Mouse (Mus musculus) lung, embryonic 14.5 days (tissue): ENCODE results near the gene 6030468B19Rik. TPM values are rescaled to one million over a fixed set of nuclear protein-coding genes. Genes with fewer than 3 reads are reported as not detected.
"Not testable (repeated sequence)": the region's sequence is repeated elsewhere in the genome, so short reads cannot be mapped to it uniquely, and the experiment has no call there.

Experiments used
- ATAC-seq: fragments of 200-750 bp; cut with Nextera tagmentation; 2 replicates; pipeline ENCODE4 v1.8.0; 2017; ENCODE audit warnings: mild to moderate bottlenecking, moderate TSS enrichment, moderate library complexity; ENCODE audit not compliant: insufficient read depth
- DNase-seq: peaks from one replicate; pipeline ENCODE4 v3.0.0-alpha.2; 2015
- H3K27ac ChIP-seq: fragments of 300-500 bp; sonication (generic); 2 replicates; pipeline ENCODE4 v1.5.1; 2014; ENCODE audit warnings: low read depth, mild to moderate bottlenecking, moderate library complexity
- H3K27me3 ChIP-seq: fragments of 300-500 bp; sonication (generic); 2 replicates; pipeline ENCODE4 v1.6.1; 2014; ENCODE audit warnings: low read length, control low read depth; ENCODE audit not compliant: insufficient read depth
- H3K36me3 ChIP-seq: fragments of 300-500 bp; sonication (generic); 2 replicates; pipeline ENCODE4 v1.6.1; 2014; ENCODE audit warnings: control low read depth; ENCODE audit not compliant: insufficient read depth
- H3K4me1 ChIP-seq: fragments of 300-500 bp; sonication (generic); 2 replicates; pipeline ENCODE4 v1.6.1; 2014; ENCODE audit warnings: antibody characterized with exemption, control low read depth; ENCODE audit not compliant: insufficient read depth
- H3K4me2 ChIP-seq: fragments of 300-500 bp; sonication (generic); 2 replicates; pipeline ENCODE4 v1.6.1; 2014; ENCODE audit warnings: mild to moderate bottlenecking
- H3K4me3 ChIP-seq: fragments of 300-500 bp; sonication (generic); 2 replicates; pipeline ENCODE4 v1.5.1; 2014; ENCODE audit warnings: low read depth, low read length
- H3K9ac ChIP-seq: fragments of 300-500 bp; sonication (generic); 2 replicates; pipeline ENCODE4 v1.6.1; 2014
- H3K9me3 ChIP-seq: fragments of 300-500 bp; sonication (generic); 2 replicates; pipeline ENCODE4 v1.6.1; 2016; ENCODE audit warnings: low read depth, low read length, control low read depth
- CTCF ChIP-seq: IDR thresholded peaks from 2 replicates; pipeline ENCODE4 v1.5.1; 2016; ENCODE audit warnings: antibody characterized with exemption, low read depth
- WGBS: fragments of 180-500 bp; shearing (Covaris S2); extraction: QIAGEN DNeasy Blood & Tissue Kit; methylation state at CpG from one replicate; pipeline ENCODE4 v1.1.7; 2014; 5-methylcytosine and 5-hydroxymethylcytosine counted together
- polyA plus RNA-seq: library from polyadenylated mRNA; unstranded; fragments of >200 nt; fragmentation: Nextera tagmentation; extraction: Ambion mirVana; gene quantifications from 2 replicates; pipeline ENCODE4 v1.2.1, GENCODE M21; 2014

Gene 6030468B19Rik
- polyA plus RNA-seq, 1 experiment from 2014 or later, result 0.22 TPM

- H3K9ac ChIP-seq, result no peak overlapping the region
- H3K27ac ChIP-seq, result no peak overlapping the region
- H3K36me3 ChIP-seq, result peaks cover 78% of the 10 kb centered on the region
- 88% methylated on average over 6 of the region's 6 CpGs for WGBS
- ATAC-seq, result no peak
- DNase-seq, result no peak
- no peaks in the 10 kb centered on the region for H3K9me3 ChIP-seq
- no peak for TF ChIP-seq CTCF
- no peaks in the 10 kb centered on the region for H3K27me3 ChIP-seq
- H3K4me3 ChIP-seq, result no peak overlapping the region
- peaks cover 5% of the 10 kb centered on the region; the same call in 1 of the 2 replicates for H3K4me1 ChIP-seq
- H3K4me2 ChIP-seq, result no peak overlapping the region
Measured at GRCm38 (mm10) chr11:117814704-117815366, 17.4 kb downstream of the 6030468B19Rik start.

DNA sequence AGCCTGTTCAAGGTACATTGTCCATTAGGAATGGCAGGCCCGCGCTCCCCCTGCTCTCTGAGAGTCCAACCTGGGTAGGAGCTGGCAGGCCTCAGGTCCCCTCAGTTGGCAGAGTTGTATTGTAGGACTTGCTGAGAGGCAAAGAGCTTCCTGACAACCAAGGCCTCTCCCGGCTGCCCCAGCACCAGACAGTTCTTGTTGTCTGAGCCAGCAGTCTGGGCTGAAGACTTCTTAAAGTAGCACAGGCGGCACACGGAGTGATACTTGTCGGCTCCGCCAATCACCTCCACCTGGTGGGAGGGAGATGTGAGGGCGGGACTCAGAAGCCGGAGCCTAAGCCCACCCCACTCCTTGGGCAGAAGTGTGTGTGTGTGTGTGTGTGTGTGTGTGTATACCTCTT, 18.4 kb downstream of the 6030468B19Rik start:
- not testable (repeated sequence) for H3K27me3 ChIP-seq, DNase-seq, H3K27ac ChIP-seq, H3K4me3 ChIP-seq, H3K9me3 ChIP-seq, ATAC-seq, H3K4me1 ChIP-seq, H3K9ac ChIP-seq, H3K4me2 ChIP-seq
- WGBS, result 53% methylated on average over 9 of the region's 9 CpGs
- peaks cover 88% of the 10 kb centered on the region for H3K36me3 ChIP-seq

GRCm38 (mm10) chr11:117816389-117816996, 19.0 kb downstream of the 6030468B19Rik start:
- Histone ChIP-seq H3K9me3 (no peaks in the 10 kb centered on the region), H3K9ac (no peak overlapping the region), H3K36me3 (peaks cover 95% of the 10 kb centered on the region), H3K4me3 (no peak overlapping the region), H3K27me3 (no peaks in the 10 kb centered on the region), H3K27ac (no peak overlapping the region), H3K4me1 (no peaks in the 10 kb centered on the region), H3K4me2 (no peak overlapping the region)
- WGBS, result 83% methylated on average over 13 of the region's 13 CpGs
- DNase-seq, result no peak
- ATAC-seq, result 0 out of 2 replicates have a peak, but pooled peaks have one; percentile 6
- no peak for TF ChIP-seq CTCF

GRCm38 (mm10) chr11:117819095-117819494, 21.6 kb downstream of the 6030468B19Rik start:
- TF ChIP-seq CTCF, result no peak
- Histone ChIP-seq H3K27me3 (no peaks in the 10 kb centered on the region), H3K36me3 (peaks cover 93% of the 10 kb centered on the region), H3K9me3 (no peaks in the 10 kb centered on the region), H3K27ac (no peak overlapping the region; the same call in 1 of the 2 replicates), H3K4me2 (no peak overlapping the region), H3K4me1 (peaks cover 2% of the 10 kb centered on the region; the same call in 1 of the 2 replicates), H3K9ac (no peak overlapping the region), H3K4me3 (no peak overlapping the region)
- ATAC-seq (no peak), DNase-seq (no peak)
- WGBS, result 84% methylated on average over 8 of the region's 8 CpGs

- no peak for TF ChIP-seq CTCF
- 88% methylated on average over 7 of the region's 7 CpGs for WGBS
- no peak for ATAC-seq
- DNase-seq, result no peak
- H3K27me3 ChIP-seq, result no peaks in the 10 kb centered on the region
- H3K4me1 ChIP-seq, result peaks cover 5% of the 10 kb centered on the region; the same call in 1 of the 2 replicates
- H3K4me3 ChIP-seq, result no peak overlapping the region
- no peak overlapping the region for H3K9ac ChIP-seq
- no peaks in the 10 kb centered on the region for H3K9me3 ChIP-seq
- peaks cover 82% of the 10 kb centered on the region for H3K36me3 ChIP-seq
- no peak overlapping the region for H3K4me2 ChIP-seq
- no peak overlapping the region for H3K27ac ChIP-seq
Measured at GRCm38 (mm10) chr11:117820173-117820572, 22.7 kb downstream of the 6030468B19Rik start.

DNA sequence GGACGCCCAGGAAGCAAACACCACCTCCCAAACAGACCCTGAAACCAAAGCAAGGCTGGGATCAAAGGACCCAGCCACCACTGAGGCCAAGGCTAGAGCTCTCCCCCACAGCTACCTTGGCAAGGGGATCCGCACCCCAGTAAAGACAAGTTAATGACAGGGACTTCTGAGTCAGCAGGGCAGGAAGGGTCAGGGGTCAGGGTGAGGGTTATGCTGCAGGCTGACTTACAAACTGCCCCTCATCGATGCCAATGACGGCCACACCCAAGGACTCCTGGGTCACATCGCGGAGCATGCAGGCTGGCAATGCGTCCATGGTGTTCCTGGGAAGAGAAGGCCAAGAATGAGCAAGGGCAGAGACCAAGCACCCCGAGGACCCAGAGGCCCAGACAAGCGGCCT, 24.4 kb downstream of the 6030468B19Rik start:
- H3K36me3 ChIP-seq, result peaks cover 67% of the 10 kb centered on the region
- WGBS, result 87% methylated on average over 9 of the region's 9 CpGs

GRCm38 (mm10) chr11:117822728-117823241, 25.3 kb downstream of the 6030468B19Rik start:
- no peak for ATAC-seq
- Histone ChIP-seq H3K27me3 (no peaks in the 10 kb centered on the region), H3K4me2 (peak overlapping the region; percentile 31; the same call in 1 of the 2 replicates), H3K9me3 (no peaks in the 10 kb centered on the region), H3K27ac (peak overlapping the region; percentile 59), H3K9ac (0 out of 2 replicates have a peak overlapping the region, but pooled peaks have one; percentile 24), H3K36me3 (peaks cover 58% of the 10 kb centered on the region), H3K4me1 (peaks cover 15% of the 10 kb centered on the region), H3K4me3 (no peak overlapping the region)
- peak; percentile 68 for DNase-seq
- no peak for TF ChIP-seq CTCF
- 57% methylated on average over 7 of the region's 7 CpGs for WGBS

More for the DNA sequence above, 24.4 kb downstream of the 6030468B19Rik start:
- Histone ChIP-seq H3K9me3 (no peaks in the 10 kb centered on the region), H3K4me2 (no peak overlapping the region), H3K4me1 (peaks cover 8% of the 10 kb centered on the region; the same call in 1 of the 2 replicates), H3K27ac (no peak overlapping the region), H3K9ac (no peak overlapping the region), H3K4me3 (no peak overlapping the region), H3K27me3 (no peaks in the 10 kb centered on the region)
- no peak for DNase-seq
- ATAC-seq, result no peak
- no peak for TF ChIP-seq CTCF
